Comparison of ENCODE assay signal across 8 mouse cellular contexts in the genomic region with DNA sequence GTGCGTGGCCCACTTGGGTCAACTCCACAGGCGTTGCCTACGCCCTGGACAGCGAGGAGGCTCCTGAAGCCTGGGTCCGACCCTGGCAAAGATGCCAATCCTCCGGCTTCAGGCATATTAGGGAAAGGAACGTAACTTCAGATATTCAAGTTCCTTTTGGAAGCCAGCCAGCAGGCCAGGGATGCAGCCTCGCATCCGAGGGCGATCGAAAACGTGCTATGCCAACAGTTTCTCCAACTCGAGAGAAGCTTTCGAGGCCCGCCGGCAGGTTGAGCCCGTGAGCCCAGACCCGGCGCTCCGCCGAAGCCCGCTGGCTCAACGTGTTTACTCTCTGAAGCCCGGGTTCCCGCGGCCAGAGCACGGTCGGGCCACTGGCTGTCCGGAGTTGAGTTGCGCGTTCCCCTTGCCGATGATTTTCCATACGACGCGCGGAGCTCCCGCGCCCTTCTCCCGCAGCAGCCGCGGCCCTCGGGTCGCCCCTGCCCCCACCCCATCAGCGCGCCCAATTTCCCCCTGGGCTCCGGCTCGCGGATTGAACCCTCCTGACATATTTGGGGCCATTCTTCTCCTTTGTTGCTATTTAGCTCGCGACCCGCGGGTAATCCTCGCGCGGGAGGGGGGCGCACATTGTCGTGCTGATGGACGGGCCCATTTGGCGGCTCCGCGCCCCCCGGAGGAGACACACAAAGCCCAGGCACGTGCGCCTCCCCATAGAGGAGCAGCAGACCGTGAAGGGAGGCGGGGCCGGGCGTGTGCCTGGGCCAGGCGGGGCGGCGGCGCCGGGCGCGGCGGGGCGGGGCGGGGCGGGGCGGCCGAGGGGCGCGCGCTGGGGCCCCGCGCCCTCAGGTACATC. TPM values are rescaled to one million over a fixed set of nuclear protein-coding genes. Genes with fewer than 3 reads are reported as not detected.
DNase-seq lines count a peak whose midpoint lies in the region; ATAC-seq and TF ChIP-seq lines count a peak whose summit lies in the region.

A gene (plus strand): TSS at position 846 of the 853 bp plus-strand sequence.

- no peak within 1 kb of the TSS for H3K27ac ChIP-seq in heart, embryonic 14.5 days (replicated peaks in 1 of 2; ENCODE audit: control insufficient read depth in 1 of 2, insufficient read depth in 1 of 2, low read depth in 2 of 2, low read length in 2 of 2)
- no peak within 1 kb of the TSS for H3K27ac ChIP-seq in liver, embryonic 16.5 days (ENCODE audit: low read length)

- no peaks in the 10 kb centered on the region for H3K9me3 ChIP-seq in E14TG2a.4 (ENCODE audit: low read length)
- no peaks in the 10 kb centered on the region for H3K9me3 ChIP-seq in heart, embryonic 14.5 days (ENCODE audit: control insufficient read depth, low read length)
- no peaks in the 10 kb centered on the region for H3K9me3 ChIP-seq in liver, embryonic 16.5 days (replicated peaks; ENCODE audit: control insufficient read depth, low read length)

- H3K27me3 ChIP-seq in E14TG2a.4 (ENCODE audit: insufficient read depth, low read length): peaks cover 86% of the 10 kb centered on the region
- H3K27me3 ChIP-seq in heart, embryonic 14.5 days (ENCODE audit: control insufficient read depth, insufficient read depth, low read length): peaks cover 91% of the 10 kb centered on the region
- H3K27me3 ChIP-seq in liver, embryonic 16.5 days (ENCODE audit: control insufficient read depth, insufficient read depth, low read depth, low read length): peaks cover 94% of the 10 kb centered on the region

- H3K4me2 ChIP-seq in heart, embryonic 14.5 days (ENCODE audit: low read length): peak within 1 kb of the TSS; percentile 94
- H3K4me2 ChIP-seq in liver, embryonic 16.5 days (ENCODE audit: low read depth, low read length): peak within 1 kb of the TSS; percentile 65

- H3K9ac ChIP-seq in heart, embryonic 14.5 days (ENCODE audit: low read length): no peak within 1 kb of the TSS
- no peak within 1 kb of the TSS for H3K9ac ChIP-seq in liver, embryonic 16.5 days (ENCODE audit: low read depth, low read length)

- H3K4me1 ChIP-seq in E14TG2a.4 (replicated peaks; ENCODE audit: low read depth, low read length): peaks cover 56% of the 10 kb centered on the region
- peaks cover 15 to 44% of the 10 kb centered on the region in 2 experiments for H3K4me1 ChIP-seq in heart, embryonic 14.5 days (ENCODE audit: control insufficient read depth in 2 of 2, insufficient read depth in 2 of 2, low read length in 2 of 2)
- H3K4me1 ChIP-seq in liver, embryonic 16.5 days (ENCODE audit: control insufficient read depth, low read depth, low read length): peaks cover 11% of the 10 kb centered on the region

- no peaks in the 10 kb centered on the region for H3K36me3 ChIP-seq in E14TG2a.4 (ENCODE audit: insufficient read depth, low read length)
- H3K36me3 ChIP-seq in heart, embryonic 14.5 days (ENCODE audit: control insufficient read depth, insufficient read depth, low read length): no peaks in the 10 kb centered on the region
- H3K36me3 ChIP-seq in liver, embryonic 16.5 days (ENCODE audit: control insufficient read depth, insufficient read depth): no peaks in the 10 kb centered on the region

- DNase-seq in A20 (ENCODE audit: low read depth, low spot score): peak; percentile 85
- DNase-seq in cerebellum, postnatal 14 days: peak; percentile 82 to 85
- peak; percentile 14 to 57 for DNase-seq in kidney, postnatal 36 days
- DNase-seq in retina, postnatal 1 day: peak; percentile 94
- no peak for DNase-seq in natural killer cell, adult 2 months (ENCODE audit: low spot score in 2 of 2)

- WGBS in heart, embryonic 14.5 days: under 1% methylated on average over 67 of the region's 86 CpGs
- under 1% methylated on average over 67 of the region's 86 CpGs for WGBS in liver, embryonic 16.5 days (ENCODE audit: insufficient replicate concordance)

- H3K4me3 ChIP-seq in E14TG2a.4 (replicated peaks; ENCODE audit: low read length): peak within 1 kb of the TSS; percentile 82
- H3K4me3 ChIP-seq in heart, embryonic 14.5 days (ENCODE audit: control insufficient read depth in 1 of 2, insufficient read depth in 1 of 2, low read depth in 1 of 2, low read length in 2 of 2): peak within 1 kb of the TSS; percentile 46 to 52
- peak within 1 kb of the TSS; percentile 54 for H3K4me3 ChIP-seq in liver, embryonic 16.5 days (ENCODE audit: low read depth, low read length)

- ATAC-seq in heart, embryonic 14.5 days (ENCODE audit: insufficient number of reproducible peaks, insufficient read depth, low FRiP score, low read depth): 0 out of 2 replicates have a peak, but pooled peaks have one; percentile 10
- peak; percentile 53; the same call in 1 of the 2 replicates for ATAC-seq in liver, embryonic 16.5 days (ENCODE audit: low read depth)

- no peak for TF ChIP-seq CTCF in E14TG2a.4 (conservative IDR thresholded peaks at IDR 0.05; ENCODE audit: low read length)

RNA-seq across cellular contexts. Expression of the gene that starts here (rescaled TPM):
- not detected in 2 replicates for polyA plus RNA-seq in heart, embryonic 14.5 days (2014; fragmentation: Nextera tagmentation; extraction: Ambion mirVana)
- polyA plus RNA-seq in liver, embryonic 16.5 days (2015; fragmentation: Nextera tagmentation; extraction: Ambion mirVana): not detected in 2 replicates

Comparison
In these comparisons a context has a peak if more than half of its experiments do, and no peak if none do; other contexts are left out.
1. Peak in ATAC-seq, H3K4me3 ChIP-seq and H3K4me2 ChIP-seq in heart, embryonic 14.5 days; RNA of the gene not detected or under 1 TPM.
2. Peak in ATAC-seq, H3K4me3 ChIP-seq and H3K4me2 ChIP-seq in liver, embryonic 16.5 days; RNA of the gene not detected or under 1 TPM.
3. DNase-seq: peak in A20 (single experiment), cerebellum, postnatal 14 days (2 of 2), kidney, postnatal 36 days (2 of 2) and retina, postnatal 1 day (single experiment); none in natural killer cell, adult 2 months (0 of 2).
4. Peak in every context shown above with its lines, with median percentiles within 50 percentile points of each other: H3K4me3 ChIP-seq.